Mouse (Mus musculus): ENCODE measurements at regions not wholly inside any gene's neighbourhood (a gene's known extent, or its start where the extent isn't known, plus 50 kb on each side); places are given as distances from the start of the nearest gene placed in this dataset.

- no peak for DNase-seq
- intact Hi-C loops (cut with DNase I) = no loop called here
Measured at GRCm38 (mm10) chr17:88173354-88174032, 108.4 kb upstream of the Fbxo11 start.

GRCm38 (mm10) chr17:88174242-88174679 is 109.2 kb upstream of the Fbxo11 start:
- intact Hi-C loops (cut with DNase I) = no loop called here
- DNase-seq = no peak

GRCm38 (mm10) chr17:88175951-88176623 is 111.0 kb upstream of the Fbxo11 start:
- no peak for DNase-seq
- intact Hi-C loops (cut with DNase I) = no loop called here

GRCm38 (mm10) chr17:88190735-88191134 is 125.6 kb upstream of the Fbxo11 start:
- intact Hi-C loops (cut with DNase I) = no loop called here
- DNase-seq = no peak

GRCm38 (mm10) chr17:88191444-88191843 is 126.4 kb upstream of the Fbxo11 start:
- DNase-seq = no peak
- intact Hi-C loops (cut with DNase I) = no loop called here

GRCm38 (mm10) chr17:88191930-88192807 is 127.1 kb upstream of the Fbxo11 start:
- no peak for DNase-seq
- intact Hi-C loops (cut with DNase I) = no loop called here

- no peak for DNase-seq
- intact Hi-C loops (cut with DNase I) = no loop called here
Measured at GRCm38 (mm10) chr17:88194693-88195092, 129.6 kb upstream of the Fbxo11 start.

- intact Hi-C loops (cut with DNase I) = no loop called here
- DNase-seq = no peak
Measured at GRCm38 (mm10) chr17:88195303-88195702, 130.2 kb upstream of the Fbxo11 start.

GRCm38 (mm10) chr17:88195893-88196292 is 130.8 kb upstream of the Fbxo11 start:
- no peak for DNase-seq
- intact Hi-C loops (cut with DNase I) = no loop called here

GRCm38 (mm10) chr17:88196322-88196721 is 131.2 kb upstream of the Fbxo11 start:
- intact Hi-C loops (cut with DNase I) = no loop called here
- no peak for DNase-seq

- intact Hi-C loops (cut with DNase I) = no loop called here
- DNase-seq = no peak
Measured at GRCm38 (mm10) chr17:88197381-88197780, 132.3 kb upstream of the Fbxo11 start.

GRCm38 (mm10) chr17:88201249-88201970 is 136.3 kb upstream of the Fbxo11 start:
- DNase-seq = no peak
- intact Hi-C loops (cut with DNase I) = no loop called here

- intact Hi-C loops (cut with DNase I) = no loop called here
- no peak for DNase-seq
Measured at GRCm38 (mm10) chr17:88202214-88202613, 137.1 kb upstream of the Fbxo11 start.

GRCm38 (mm10) chr17:88209565-88209964 is 144.5 kb upstream of the Fbxo11 start:
- intact Hi-C loops (cut with DNase I) = no loop called here
- DNase-seq = no peak

- intact Hi-C loops (cut with DNase I) = no loop called here
- DNase-seq = no peak
Measured at GRCm38 (mm10) chr17:88212121-88212520, 147.0 kb upstream of the Fbxo11 start.

- intact Hi-C loops (cut with DNase I) = no loop called here
- DNase-seq = peak; percentile 19 to 29
Measured at GRCm38 (mm10) chr17:88214746-88215145, 149.7 kb upstream of the Fbxo11 start.

GRCm38 (mm10) chr17:88222379-88222955 is 157.4 kb upstream of the Fbxo11 start:
- intact Hi-C loops (cut with DNase I) = no loop called here
- no peak for DNase-seq

- intact Hi-C loops (cut with DNase I) = no loop called here
Measured at GRCm38 (mm10) chr17:88240476-88240875, 175.4 kb upstream of the Fbxo11 start.

GRCm38 (mm10) chr17:88248625-88249024 is 183.5 kb upstream of the Fbxo11 start:
- intact Hi-C loops (cut with DNase I) = no loop called here
- DNase-seq = no peak

More at GRCm38 (mm10) chr17:88240476-88240875, 175.4 kb upstream of the Fbxo11 start:
- no peak for DNase-seq

GRCm38 (mm10) chr17:88251949-88252521 is 186.9 kb upstream of the Fbxo11 start:
- intact Hi-C loops (cut with DNase I) = loop anchor here (1.0 kb wide), 2 partner anchors 186 to 227 kb away; no protein-coding TSS in a partner anchor
- peak; percentile 69 to 73 for DNase-seq

Data from heart, postnatal 36 days (tissue).